Mouse (Mus musculus) hindbrain, embryonic 13.5 days (tissue): ENCODE results near the gene Trappc2l. TPM values are rescaled to one million over a fixed set of nuclear protein-coding genes. Genes with fewer than 3 reads are reported as not detected.

ENCODE experiments used
- ATAC-seq: fragments of 200-750 bp; cut with Nextera tagmentation; 2 replicates; pipeline ENCODE4 v1.8.0; 2017; ENCODE audit warnings: moderate TSS enrichment; ENCODE audit not compliant: low FRiP score
- H3K27ac ChIP-seq: fragments of 300-500 bp; sonication (generic); 2 replicates; pipeline ENCODE4 v1.5.1; 2015; ENCODE audit warnings: inconsistent platforms, mild to moderate bottlenecking, moderate library complexity
- H3K27me3 ChIP-seq: fragments of 300-500 bp; sonication (generic); 2 replicates; pipeline ENCODE4 v1.6.1; 2015; ENCODE audit warnings: mild to moderate bottlenecking, inconsistent platforms
- H3K36me3 ChIP-seq: fragments of 300-500 bp; sonication (generic); 2 replicates; pipeline ENCODE4 v1.6.1; 2015; ENCODE audit warnings: mild to moderate bottlenecking, inconsistent platforms
- H3K4me1 ChIP-seq: fragments of 300-500 bp; sonication (generic); replicated peaks from 2 replicates; pipeline ENCODE4 v1.6.1; 2015; ENCODE audit warnings: inconsistent platforms
- H3K4me2 ChIP-seq: fragments of 300-500 bp; sonication (generic); 2 replicates; pipeline ENCODE4 v1.6.1; 2015; ENCODE audit warnings: inconsistent platforms, mild to moderate bottlenecking, moderate library complexity
- H3K4me3 ChIP-seq: fragments of 300-500 bp; sonication (generic); 2 replicates; pipeline ENCODE4 v1.5.1; 2015; ENCODE audit warnings: mild to moderate bottlenecking, inconsistent platforms
- H3K9ac ChIP-seq: fragments of 300-500 bp; sonication (generic); 2 replicates; pipeline ENCODE4 v1.6.1; 2015; ENCODE audit warnings: mild to moderate bottlenecking, inconsistent platforms
- H3K9me3 ChIP-seq: fragments of 300-500 bp; sonication (generic); 2 replicates; pipeline ENCODE4 v1.6.1; 2016; ENCODE audit warnings: inconsistent platforms
- WGBS: fragments of 180-500 bp; shearing (Covaris S2); methylation state at CpG from one replicate; pipeline ENCODE4 v1.1.7; 2015; 5-methylcytosine and 5-hydroxymethylcytosine counted together
- polyA plus RNA-seq: library from polyadenylated mRNA; unstranded; fragments of >200 nt; fragmentation: Nextera tagmentation; extraction: Ambion mirVana; gene quantifications from 2 replicates; pipeline ENCODE4 v1.2.1, GENCODE M21; 2015

The Trappc2l gene
- polyA plus RNA-seq, 1 experiment from 2014 or later, result 98.9 TPM

GRCm38 (mm10) chr8:122586171-122586570 is 25.3 kb upstream of the Trappc2l start:
- no peak for ATAC-seq
- WGBS, result 48% methylated on average over 7 of the region's 7 CpGs

DNA sequence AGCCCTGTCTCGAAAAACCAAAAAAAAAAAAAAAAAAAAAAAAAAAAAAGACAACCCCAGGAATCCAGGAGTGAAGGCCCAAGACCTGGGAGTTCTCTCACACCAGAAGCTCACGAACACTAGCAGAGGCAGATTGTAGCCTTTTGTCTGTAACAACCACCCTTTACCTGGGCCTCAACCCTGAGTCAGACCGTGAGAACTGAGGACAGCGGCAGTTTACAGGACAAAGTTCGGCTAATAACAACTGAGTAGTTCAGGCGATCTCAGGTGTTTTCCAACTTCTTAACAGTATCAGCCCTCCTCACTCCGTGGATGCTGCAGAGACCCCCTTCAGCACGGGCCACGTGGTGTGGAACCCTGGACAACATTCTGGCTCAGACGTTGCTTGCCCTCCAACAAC is 24.7 kb upstream of the Trappc2l start:
- Histone ChIP-seq H3K36me3 (no peaks in the 10 kb centered on the region), H3K9ac (no peak overlapping the region), H3K27me3 (no peaks in the 10 kb centered on the region), H3K4me3 (no peak overlapping the region), H3K9me3 (no peaks in the 10 kb centered on the region), H3K4me1 (peaks cover 15% of the 10 kb centered on the region), H3K4me2 (no peak overlapping the region), H3K27ac (no peak overlapping the region)
- WGBS, result 92% methylated on average over 10 of the region's 10 CpGs
- ATAC-seq, result no peak

More at GRCm38 (mm10) chr8:122586171-122586570, 25.3 kb upstream of the Trappc2l start:
- Histone ChIP-seq H3K9me3 (no peaks in the 10 kb centered on the region), H3K4me3 (no peak overlapping the region), H3K4me1 (peaks cover 15% of the 10 kb centered on the region), H3K27me3 (no peaks in the 10 kb centered on the region), H3K9ac (no peak overlapping the region), H3K27ac (peak overlapping the region; percentile 60; the same call in 1 of the 2 replicates), H3K4me2 (no peak overlapping the region), H3K36me3 (no peaks in the 10 kb centered on the region)

- Histone ChIP-seq H3K9ac (peak overlapping the region; percentile 51; the same call in 1 of the 2 replicates), H3K36me3 (no peaks in the 10 kb centered on the region; the same call in 1 of the 2 replicates), H3K27me3 (no peaks in the 10 kb centered on the region), H3K9me3 (no peaks in the 10 kb centered on the region), H3K4me3 (no peak overlapping the region), H3K27ac (peak overlapping the region; percentile 55), H3K4me1 (peaks cover 25% of the 10 kb centered on the region), H3K4me2 (no peak overlapping the region)
- 70% methylated on average over 12 of the region's 12 CpGs for WGBS
- ATAC-seq, result no peak
Measured at GRCm38 (mm10) chr8:122593240-122593639, 18.2 kb upstream of the Trappc2l start.

DNA sequence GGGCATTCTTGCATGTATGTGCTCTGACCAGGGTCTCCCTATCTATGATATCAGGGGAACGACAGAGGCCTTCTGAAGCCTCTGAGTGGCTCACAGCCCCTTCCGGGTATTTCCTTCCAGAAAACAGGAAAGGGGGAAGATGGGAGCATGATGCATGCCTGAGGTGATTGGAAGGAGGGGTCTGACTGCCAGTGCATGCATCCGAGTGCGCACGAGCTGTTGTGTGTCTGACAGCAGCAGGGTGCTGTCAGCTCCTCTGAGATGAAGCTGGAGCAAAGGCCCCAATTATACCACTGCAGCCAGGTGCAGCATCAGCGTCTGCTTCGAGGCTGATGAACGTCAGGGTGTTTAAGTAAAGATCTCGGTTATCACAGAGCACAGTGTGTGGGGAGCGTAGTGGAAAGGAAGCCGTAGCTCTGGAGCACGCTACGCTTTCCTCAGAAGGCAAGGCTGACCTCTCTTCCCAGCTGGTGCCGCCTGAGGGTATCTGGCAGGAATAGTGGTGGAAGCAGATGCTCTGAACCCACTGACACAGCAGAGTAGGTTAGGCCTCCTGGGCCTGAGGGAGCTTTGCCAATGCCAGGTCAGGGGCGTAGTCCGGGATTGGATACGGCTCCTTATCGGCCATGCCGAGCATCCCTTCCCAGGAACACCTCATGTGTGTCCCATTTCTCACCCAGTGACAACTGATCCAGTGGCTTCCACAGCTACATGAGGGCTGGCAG is 17.5 kb upstream of the Trappc2l start:
- Histone ChIP-seq H3K36me3 (peaks cover 4% of the 10 kb centered on the region), H3K4me2 (no peak overlapping the region), H3K9me3 (no peaks in the 10 kb centered on the region), H3K27ac (peak overlapping the region; percentile 55), H3K9ac (peak overlapping the region; percentile 51), H3K4me1 (peaks cover 25% of the 10 kb centered on the region), H3K4me3 (no peak overlapping the region), H3K27me3 (no peaks in the 10 kb centered on the region)
- no peak for ATAC-seq
- WGBS, result 65% methylated on average over 19 of the region's 19 CpGs

GRCm38 (mm10) chr8:122596031-122596430 is 15.4 kb upstream of the Trappc2l start:
- 60% methylated on average over 4 of the region's 4 CpGs for WGBS
- H3K9me3 ChIP-seq, result no peaks in the 10 kb centered on the region
- H3K36me3 ChIP-seq, result peaks cover 5% of the 10 kb centered on the region
- H3K27me3 ChIP-seq, result no peaks in the 10 kb centered on the region
- H3K4me1 ChIP-seq, result peaks cover 25% of the 10 kb centered on the region
- H3K9ac ChIP-seq, result no peak overlapping the region
- ATAC-seq, result no peak
- no peak overlapping the region for H3K4me2 ChIP-seq
- H3K4me3 ChIP-seq, result no peak overlapping the region
- H3K27ac ChIP-seq, result no peak overlapping the region

DNA sequence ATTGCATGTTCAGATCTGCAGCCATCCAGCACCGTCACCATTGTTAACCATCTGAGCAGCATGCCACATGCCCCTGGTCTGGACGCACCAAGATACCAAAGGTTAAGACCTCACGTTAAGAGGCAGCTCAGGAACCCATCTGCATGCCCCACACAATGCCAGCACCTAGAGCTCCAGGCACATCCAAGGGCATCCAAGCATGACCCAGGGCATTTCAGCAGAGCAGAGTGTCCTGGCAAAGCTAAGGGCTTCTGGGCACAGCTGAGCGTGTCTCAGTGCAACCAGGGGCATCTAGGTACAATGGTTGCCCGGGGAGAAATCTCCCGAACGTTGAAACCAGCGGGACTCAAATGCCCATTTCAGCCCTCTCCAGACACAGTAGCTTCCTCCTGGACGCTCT is 10.8 kb upstream of the Trappc2l start:
- 91% methylated on average over 9 of the region's 9 CpGs for WGBS
- Histone ChIP-seq H3K4me1 (no peaks in the 10 kb centered on the region), H3K27me3 (no peaks in the 10 kb centered on the region), H3K9ac (no peak overlapping the region), H3K4me2 (no peak overlapping the region), H3K27ac (no peak overlapping the region), H3K36me3 (peaks cover 5% of the 10 kb centered on the region; the same call in 1 of the 2 replicates), H3K4me3 (no peak overlapping the region), H3K9me3 (no peaks in the 10 kb centered on the region)
- ATAC-seq, result no peak

GRCm38 (mm10) chr8:122604640-122605039 is 6.8 kb upstream of the Trappc2l start:
- ATAC-seq, result no peak
- H3K36me3 ChIP-seq, result no peaks in the 10 kb centered on the region

DNA sequence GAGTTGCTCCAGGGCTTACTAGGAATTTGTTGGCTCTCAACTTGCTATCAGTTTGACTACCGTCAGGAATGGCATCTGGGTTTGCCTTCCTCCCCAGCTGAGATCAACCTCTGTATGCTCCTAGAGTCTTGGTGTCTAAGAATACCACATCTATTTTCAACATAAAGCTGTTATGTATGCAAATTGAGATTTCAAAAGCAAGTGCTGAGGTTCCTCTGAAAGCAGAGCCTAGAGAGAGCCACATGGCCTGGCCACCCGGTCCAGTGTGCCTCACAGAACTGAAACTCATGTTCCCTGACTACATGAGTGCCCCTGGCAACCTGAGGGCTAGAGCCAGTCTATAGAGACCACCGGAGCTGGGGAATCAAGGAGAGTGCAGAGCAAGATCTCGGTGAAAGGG is 6.1 kb upstream of the Trappc2l start:
- no peak overlapping the region for H3K4me2 ChIP-seq
- H3K36me3 ChIP-seq, result no peaks in the 10 kb centered on the region
- no peak overlapping the region for H3K27ac ChIP-seq
- no peak overlapping the region for H3K4me3 ChIP-seq
- WGBS, result 83% methylated on average over 4 of the region's 4 CpGs
- H3K9ac ChIP-seq, result no peak overlapping the region
- H3K27me3 ChIP-seq, result no peaks in the 10 kb centered on the region
- no peak for ATAC-seq
- no peaks in the 10 kb centered on the region for H3K9me3 ChIP-seq
- H3K4me1 ChIP-seq, result peaks cover 2% of the 10 kb centered on the region

More at GRCm38 (mm10) chr8:122604640-122605039, 6.8 kb upstream of the Trappc2l start:
- Histone ChIP-seq H3K27me3 (no peaks in the 10 kb centered on the region), H3K4me1 (no peaks in the 10 kb centered on the region), H3K27ac (no peak overlapping the region), H3K4me2 (no peak overlapping the region), H3K9ac (no peak overlapping the region), H3K9me3 (no peaks in the 10 kb centered on the region), H3K4me3 (no peak overlapping the region)
- 70% methylated on average over 1 of the region's 1 CpGs for WGBS

GRCm38 (mm10) chr8:122606810-122607209 is 4.6 kb upstream of the Trappc2l start:
- Histone ChIP-seq H3K27ac (no peak overlapping the region), H3K27me3 (no peaks in the 10 kb centered on the region), H3K36me3 (no peaks in the 10 kb centered on the region), H3K4me2 (no peak overlapping the region), H3K9ac (no peak overlapping the region), H3K9me3 (no peaks in the 10 kb centered on the region), H3K4me3 (no peak overlapping the region), H3K4me1 (peaks cover 11% of the 10 kb centered on the region)
- ATAC-seq, result no peak
- WGBS, result 84% methylated on average over 11 of the region's 12 CpGs

DNA sequence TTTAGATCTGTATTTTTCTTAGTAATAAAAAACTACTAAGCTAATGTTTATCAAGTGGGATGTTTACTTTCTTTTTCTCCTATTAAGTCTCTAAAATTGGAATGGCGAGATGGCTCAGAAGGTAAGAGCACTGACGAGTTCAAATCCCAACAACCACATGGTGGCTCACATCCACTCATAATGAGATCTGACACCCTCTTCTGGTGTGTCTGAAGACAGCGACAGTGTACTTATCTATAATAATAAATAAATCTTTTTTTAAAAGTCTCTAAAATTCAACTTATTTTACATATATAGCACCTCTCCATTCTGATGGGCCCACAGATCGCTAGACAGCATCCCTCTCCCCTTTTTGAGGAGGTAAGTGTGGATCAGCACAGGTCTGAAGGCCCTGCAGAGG is 1.2 kb upstream of the Trappc2l start:
- Histone ChIP-seq H3K27ac (no peak overlapping the region), H3K9ac (no peak overlapping the region), H3K4me3 (peak overlapping the region; percentile 77; the same call in 1 of the 2 replicates), H3K4me1 (peaks cover 24% of the 10 kb centered on the region), H3K36me3 (peaks cover 14% of the 10 kb centered on the region), H3K9me3 (no peaks in the 10 kb centered on the region), H3K27me3 (no peaks in the 10 kb centered on the region), H3K4me2 (peak overlapping the region; percentile 88)
- ATAC-seq, result no peak
- WGBS, result 64% methylated on average over 4 of the region's 4 CpGs

GRCm38 (mm10) chr8:122610612-122611277 is 695 bp upstream of the Trappc2l start:
- no peaks in the 10 kb centered on the region for H3K27me3 ChIP-seq
- peak overlapping the region; percentile 88 for H3K4me2 ChIP-seq
- WGBS, result 3% methylated on average over 20 of the region's 20 CpGs
- H3K27ac ChIP-seq, result peak overlapping the region; percentile 80
- H3K9ac ChIP-seq, result peak overlapping the region; percentile 81
- H3K9me3 ChIP-seq, result no peaks in the 10 kb centered on the region
- peaks cover 24% of the 10 kb centered on the region for H3K4me1 ChIP-seq
- ATAC-seq, result 0 out of 2 replicates have a peak, but pooled peaks have one; percentile 3
- peak overlapping the region; percentile 77 for H3K4me3 ChIP-seq
- peaks cover 19% of the 10 kb centered on the region for H3K36me3 ChIP-seq

DNA sequence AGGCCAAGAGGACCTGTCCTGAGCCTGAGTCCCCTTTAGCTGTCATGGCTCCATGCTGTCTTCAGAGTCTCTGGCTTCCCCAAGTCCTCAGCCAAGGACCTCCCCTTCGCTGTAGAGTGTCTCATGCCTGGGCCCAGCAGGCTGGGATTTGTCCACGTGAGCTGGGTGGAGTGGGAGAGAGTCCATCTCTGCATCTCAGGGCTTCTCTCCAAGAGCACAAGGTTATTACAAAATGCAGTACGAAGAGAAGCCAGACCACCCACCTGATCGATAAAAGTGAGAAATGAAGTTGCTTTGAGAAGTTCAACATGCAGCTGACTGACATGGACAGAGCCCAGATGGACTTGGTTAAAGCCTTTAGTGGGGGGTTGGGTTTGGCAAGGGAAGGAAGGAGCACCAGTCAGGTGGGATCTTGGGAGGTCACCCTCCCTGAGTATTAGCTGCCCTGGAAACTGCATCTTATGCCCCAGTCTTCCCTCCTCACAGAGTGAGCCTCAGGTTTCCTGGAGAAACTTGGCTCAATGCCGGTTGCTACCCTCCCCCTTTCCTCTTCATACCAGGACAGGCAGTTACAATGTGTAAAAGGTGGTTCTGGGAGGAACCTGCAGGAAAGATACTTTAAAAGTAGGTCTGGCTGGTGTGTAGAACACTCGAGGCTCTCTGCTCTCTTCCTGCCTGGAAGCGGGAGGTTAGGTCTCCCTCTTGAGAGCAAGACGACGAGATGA is 4.9 kb downstream of the Trappc2l start:
- Histone ChIP-seq H3K4me3 (no peak overlapping the region), H3K9me3 (no peaks in the 10 kb centered on the region), H3K36me3 (peaks cover 22% of the 10 kb centered on the region), H3K27me3 (no peaks in the 10 kb centered on the region), H3K27ac (no peak overlapping the region), H3K4me2 (no peak overlapping the region), H3K9ac (0 out of 2 replicates have a peak overlapping the region, but pooled peaks have one; percentile 2), H3K4me1 (peaks cover 31% of the 10 kb centered on the region)
- 78% methylated on average over 9 of the region's 9 CpGs for WGBS
- no peak for ATAC-seq
